Mouse (Mus musculus) splenic B cell, adult 2 months (primary cell): ENCODE data around the gene B3gnt8.
"Not testable (repeated sequence)": the region's sequence is repeated elsewhere in the genome, so short reads cannot be mapped to it uniquely, and the experiment has no call there.

Experiments used
- DNase-seq: peaks from one replicate; pipeline ENCODE4 v3.0.0-alpha.2; 2011; ENCODE audit warnings: low read depth, low spot score
- H3K27me3 ChIP-seq: 2 replicates; pipeline ENCODE4 v1.6.1; 2012; ENCODE audit warnings: mild to moderate bottlenecking, low read length, moderate library complexity, mixed read lengths; ENCODE audit not compliant: control insufficient read depth, poor library complexity, insufficient read depth, severe bottlenecking
- H3K36me3 ChIP-seq: 2 replicates; pipeline ENCODE4 v1.6.1; 2012; ENCODE audit warnings: mild to moderate bottlenecking, low read length, moderate library complexity, mixed read lengths; ENCODE audit not compliant: control insufficient read depth, poor library complexity, insufficient read depth, severe bottlenecking

Gene B3gnt8

GRCm38 (mm10) chr7:25626509-25627430, at the start of gene B3gnt8:
B3gnt8 (plus strand) TSS chr7:25626654.
- Histone ChIP-seq H3K36me3 (peaks cover 7% of the 10 kb centered on the region), H3K27me3 (no peaks in the 10 kb centered on the region)
- peak; percentile 51 for DNase-seq

- not testable (repeated sequence) for H3K27me3 ChIP-seq
- DNase-seq = peak; percentile 85
Observed at GRCm38 (mm10) chr7:25576793-25577437, 49.5 kb upstream of the B3gnt8 start.

GRCm38 (mm10) chr7:25579441-25579840, 47.0 kb upstream of the B3gnt8 start:
- no peaks in the 10 kb centered on the region for H3K27me3 ChIP-seq
- no peaks in the 10 kb centered on the region for H3K36me3 ChIP-seq
- no peak for DNase-seq

More at GRCm38 (mm10) chr7:25576793-25577437, 49.5 kb upstream of the B3gnt8 start:
- not testable (repeated sequence) for H3K36me3 ChIP-seq

- no peaks in the 10 kb centered on the region for H3K27me3 ChIP-seq
- H3K36me3 ChIP-seq = no peaks in the 10 kb centered on the region
- no peak for DNase-seq
Observed at GRCm38 (mm10) chr7:25582301-25582810, 44.1 kb upstream of the B3gnt8 start.

- no peaks in the 10 kb centered on the region for H3K27me3 ChIP-seq
- DNase-seq = no peak
- H3K36me3 ChIP-seq = no peaks in the 10 kb centered on the region
Observed at GRCm38 (mm10) chr7:25584651-25585050, 41.8 kb upstream of the B3gnt8 start.

GRCm38 (mm10) chr7:25585351-25586204, 40.9 kb upstream of the B3gnt8 start:
- Histone ChIP-seq H3K36me3 (no peaks in the 10 kb centered on the region), H3K27me3 (no peaks in the 10 kb centered on the region)
- peak; percentile 77 for DNase-seq

- no peaks in the 10 kb centered on the region for H3K27me3 ChIP-seq
- DNase-seq = no peak
- H3K36me3 ChIP-seq = no peaks in the 10 kb centered on the region
Observed at GRCm38 (mm10) chr7:25591226-25591625, 35.2 kb upstream of the B3gnt8 start.

- H3K27me3 ChIP-seq = no peaks in the 10 kb centered on the region
- H3K36me3 ChIP-seq = no peaks in the 10 kb centered on the region
- DNase-seq = peak; percentile 35
Observed at GRCm38 (mm10) chr7:25593859-25594258, 32.6 kb upstream of the B3gnt8 start.

GRCm38 (mm10) chr7:25599663-25600062, 26.8 kb upstream of the B3gnt8 start:
- no peaks in the 10 kb centered on the region for H3K27me3 ChIP-seq
- H3K36me3 ChIP-seq = no peaks in the 10 kb centered on the region
- DNase-seq = peak; percentile 88

GRCm38 (mm10) chr7:25600666-25601065, 25.8 kb upstream of the B3gnt8 start:
- no peaks in the 10 kb centered on the region for H3K36me3 ChIP-seq
- no peak for DNase-seq
- H3K27me3 ChIP-seq = no peaks in the 10 kb centered on the region

GRCm38 (mm10) chr7:25601346-25601745, 25.1 kb upstream of the B3gnt8 start:
- no peaks in the 10 kb centered on the region for H3K27me3 ChIP-seq
- H3K36me3 ChIP-seq = no peaks in the 10 kb centered on the region
- no peak for DNase-seq

GRCm38 (mm10) chr7:25606625-25607063, 19.8 kb upstream of the B3gnt8 start:
- H3K36me3 ChIP-seq = no peaks in the 10 kb centered on the region
- peak; percentile 64 for DNase-seq
- H3K27me3 ChIP-seq = no peaks in the 10 kb centered on the region

GRCm38 (mm10) chr7:25607196-25607595, 19.3 kb upstream of the B3gnt8 start:
- Histone ChIP-seq H3K27me3 (no peaks in the 10 kb centered on the region), H3K36me3 (no peaks in the 10 kb centered on the region)
- no peak for DNase-seq

GRCm38 (mm10) chr7:25610056-25610455, 16.4 kb upstream of the B3gnt8 start:
- Histone ChIP-seq H3K36me3 (no peaks in the 10 kb centered on the region), H3K27me3 (no peaks in the 10 kb centered on the region)
- DNase-seq = no peak
